Mouse (Mus musculus): ENCODE measurements around the gene Rdh14.

Rdh14 gene

DNA sequence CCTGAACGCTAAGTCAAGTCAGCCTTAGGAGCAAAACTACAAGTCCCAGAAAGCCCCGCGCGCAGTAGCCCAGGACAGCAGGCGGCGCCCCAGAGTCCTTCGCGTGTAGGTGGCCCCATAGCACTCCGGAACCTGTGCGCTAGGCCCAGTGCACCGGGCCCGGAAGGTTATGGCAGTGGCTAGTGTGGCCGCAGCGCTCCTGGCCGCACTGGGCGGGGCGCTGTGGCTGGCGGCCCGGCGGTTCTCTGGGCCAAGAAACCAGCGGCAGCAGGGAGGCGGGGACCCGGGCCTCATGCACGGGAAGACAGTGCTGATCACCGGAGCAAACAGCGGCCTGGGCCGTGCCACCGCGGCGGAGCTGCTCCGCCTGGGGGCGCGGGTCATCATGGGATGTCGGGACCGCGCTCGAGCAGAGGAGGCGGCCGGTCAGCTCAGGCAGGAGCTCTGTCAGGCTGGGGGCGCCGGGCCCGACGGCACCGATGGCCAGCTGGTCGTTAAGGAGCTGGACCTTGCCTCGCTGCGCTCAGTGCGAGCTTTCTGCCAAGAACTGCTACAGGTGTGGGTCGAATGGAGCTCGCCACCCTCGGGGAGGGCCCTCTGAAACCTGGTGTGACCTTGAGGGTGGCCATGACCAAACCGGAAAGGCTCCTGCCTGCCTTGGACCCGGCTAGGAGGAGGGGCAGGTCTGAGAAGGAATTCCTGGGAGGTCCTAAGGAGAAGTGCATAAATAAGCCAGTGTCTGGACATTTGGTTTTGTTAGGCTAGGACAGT is at the start of gene Rdh14:
Gene Rdh14 (plus strand): TSS at position 102 of the 771 bp plus-strand sequence.
- DNase-seq (ENCODE audit: low spot score) = peak; percentile 92

- DNase-seq (ENCODE audit: low spot score) = no peak
Observed at GRCm38 (mm10) chr12:10350706-10351105, 39.9 kb upstream of the Rdh14 start.

- DNase-seq (ENCODE audit: low spot score) = no peak
Observed at GRCm38 (mm10) chr12:10357756-10358155, 32.8 kb upstream of the Rdh14 start.

DNA sequence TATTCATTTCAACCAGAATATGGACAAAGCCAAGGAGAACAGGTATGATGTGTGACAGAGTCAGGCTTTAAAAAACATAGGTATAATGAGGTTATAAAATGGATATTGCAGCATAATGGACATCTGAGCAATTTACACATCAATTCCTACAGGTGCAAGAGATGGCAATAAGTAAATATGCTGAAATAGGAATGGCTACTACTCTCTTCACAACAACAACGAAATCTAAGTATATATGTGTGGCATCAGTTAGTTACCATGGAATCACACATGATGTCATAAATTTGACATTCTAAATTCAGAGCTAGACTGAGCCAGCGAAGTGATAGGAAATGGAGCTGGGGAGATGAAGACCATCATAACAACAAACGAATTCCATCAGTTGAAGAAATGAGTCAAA is 20.9 kb upstream of the Rdh14 start, which contains the start of gene Nt5c1b:
Gene Nt5c1b (plus strand): TSS at position 301 of the 400 bp plus-strand sequence.
- DNase-seq (ENCODE audit: low spot score) = no peak

GRCm38 (mm10) chr12:10400788-10401187 is 10.2 kb downstream of the Rdh14 start:
- DNase-seq (ENCODE audit: low spot score) = no peak

GRCm38 (mm10) chr12:10402421-10403115 is 12.0 kb downstream of the Rdh14 start:
- DNase-seq (ENCODE audit: low spot score) = no peak

GRCm38 (mm10) chr12:10410511-10411179 is 20.1 kb downstream of the Rdh14 start:
- DNase-seq (ENCODE audit: low spot score) = no peak

GRCm38 (mm10) chr12:10411453-10411852 is 20.9 kb downstream of the Rdh14 start:
- no peak for DNase-seq (ENCODE audit: low spot score)

DNA sequence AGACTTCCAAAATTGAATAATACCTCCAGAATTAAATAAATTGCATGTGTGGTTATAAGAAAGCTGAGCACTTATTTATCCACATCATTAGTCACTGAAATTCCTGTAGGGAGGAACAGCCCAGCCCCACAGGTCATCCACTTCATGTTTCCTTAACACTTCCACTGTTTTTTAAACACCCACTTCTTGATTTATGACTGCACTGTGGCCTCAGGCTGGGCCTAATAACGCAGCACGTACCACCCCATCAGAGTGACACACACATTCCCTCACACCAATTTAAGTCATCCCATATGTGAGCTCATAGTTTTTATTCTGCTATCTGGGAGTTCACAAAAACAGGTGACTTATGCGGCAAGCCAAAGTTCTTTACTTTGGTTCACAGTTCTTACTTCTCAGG is 31.8 kb downstream of the Rdh14 start:
- DNase-seq (ENCODE audit: low spot score) = no peak

DNA sequence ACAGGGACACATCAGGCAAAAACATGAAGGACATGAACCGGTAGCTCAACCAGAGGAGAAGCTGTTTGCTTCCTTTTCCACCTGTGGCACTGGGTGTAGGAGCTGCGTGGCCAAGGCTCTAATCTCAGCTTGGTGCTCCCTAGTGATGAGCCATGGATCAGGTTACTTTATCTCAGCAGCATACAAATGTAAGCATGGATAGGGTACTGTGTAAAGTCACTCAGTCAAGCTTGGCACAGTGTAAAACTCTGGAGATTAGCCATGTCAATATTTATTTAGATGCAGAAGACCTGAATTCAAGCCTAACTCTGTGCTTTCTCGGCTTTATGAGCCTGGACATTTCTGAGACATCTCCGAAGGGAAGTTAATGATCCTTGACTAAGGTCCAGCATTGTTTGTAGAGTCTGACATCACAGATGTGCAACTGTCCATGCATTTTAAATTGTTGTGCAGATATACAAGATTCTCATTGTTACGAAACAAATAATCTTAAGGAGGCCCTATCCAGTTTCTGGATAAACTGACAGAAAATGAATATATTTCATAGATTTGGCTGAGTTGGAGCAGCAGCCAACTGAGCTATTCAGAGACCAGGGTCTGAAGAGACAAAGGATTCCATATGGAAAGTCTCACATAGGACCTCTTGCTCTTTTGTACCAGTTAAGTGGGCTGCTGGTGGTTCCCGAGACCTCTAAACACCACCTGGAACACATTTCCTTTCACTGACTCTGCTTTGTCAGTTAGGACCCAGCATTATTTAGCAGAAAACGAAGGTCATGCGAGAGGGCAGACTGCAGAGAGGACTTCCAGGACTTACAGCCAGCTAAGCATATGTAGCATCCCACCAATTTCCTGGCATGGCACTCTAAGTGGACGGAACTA is 35.7 kb downstream of the Rdh14 start:
- DNase-seq (ENCODE audit: low spot score) = no peak

DNA sequence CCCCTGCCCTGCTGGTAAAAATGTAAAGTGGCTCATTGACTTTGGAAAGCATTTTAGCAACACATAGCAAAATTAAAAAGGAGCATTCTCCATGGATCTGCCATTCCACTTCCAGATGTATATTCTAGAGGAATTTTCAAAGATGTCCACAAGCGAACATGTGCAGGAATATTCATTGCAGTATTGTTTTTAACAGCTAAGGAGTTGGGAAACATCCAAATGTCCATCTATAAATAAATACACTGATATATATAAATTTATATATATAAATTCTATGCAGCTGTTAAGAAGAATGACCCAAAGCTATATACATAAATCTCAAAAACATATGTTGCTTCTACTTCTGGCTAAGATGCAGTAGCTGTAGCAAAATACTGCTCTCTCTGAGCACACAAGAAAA is 40.4 kb downstream of the Rdh14 start:
- DNase-seq (ENCODE audit: low spot score) = no peak

- DNase-seq (ENCODE audit: low spot score) = peak; percentile 10
Observed at GRCm38 (mm10) chr12:10438054-10439001, 47.8 kb downstream of the Rdh14 start.

DNA sequence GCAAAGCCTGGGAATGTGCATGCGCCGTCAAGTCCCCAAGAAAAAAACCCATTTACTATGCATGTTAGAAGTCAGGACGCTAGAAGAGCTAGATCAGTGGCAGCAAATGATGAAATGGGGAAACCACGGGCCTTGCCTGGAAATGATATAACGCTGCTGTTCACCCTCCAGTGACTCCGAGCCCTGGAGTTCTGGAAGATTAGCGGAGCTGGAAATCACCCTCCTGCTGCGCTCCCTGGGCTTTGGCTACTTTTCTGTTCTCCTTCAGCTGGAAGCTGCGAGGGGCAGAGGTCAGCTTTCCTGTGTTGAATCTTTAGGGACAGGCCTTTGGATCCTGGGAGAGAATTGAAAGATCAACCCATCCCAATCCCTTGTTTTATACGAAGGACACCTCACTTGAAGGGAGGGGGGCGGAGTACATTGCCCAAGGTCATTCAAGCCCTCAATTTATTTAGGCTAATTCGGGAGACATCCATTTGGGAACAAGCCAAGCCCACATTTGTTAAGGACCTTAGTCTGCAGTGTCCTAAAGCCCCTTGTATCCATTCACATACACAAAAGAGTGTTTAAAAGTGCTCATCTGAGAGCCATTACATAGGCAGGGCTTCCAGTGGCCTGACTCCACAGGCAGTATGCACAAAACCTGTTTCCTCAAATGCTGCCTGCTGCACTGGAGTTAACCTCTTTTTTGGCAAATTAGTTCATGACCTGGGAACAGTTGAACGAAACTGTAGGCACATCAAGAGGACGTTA is 49.1 kb downstream of the Rdh14 start:
- DNase-seq (ENCODE audit: low spot score) = no peak

All from T-cell, adult 2 months (primary cell).